Mouse (Mus musculus) ES-E14 (cell line): ENCODE results near the gene Lpp. TPM values are rescaled to one million over a fixed set of nuclear protein-coding genes. Genes with fewer than 3 reads are reported as not detected.

ENCODE experiments used
- DNase-seq: peaks from one replicate; pipeline ENCODE4 v3.0.0-alpha.2; 2013; ENCODE audit warnings: low read depth, low spot score
- H3K27ac ChIP-seq: 2 replicates; pipeline ENCODE4 v1.5.1; 2012; ENCODE audit warnings: low read depth, mild to moderate bottlenecking, low read length, moderate library complexity, mixed read lengths; ENCODE audit not compliant: poor library complexity, insufficient read depth, severe bottlenecking
- H3K36me3 ChIP-seq: 2 replicates; pipeline ENCODE4 v1.6.1; 2012; ENCODE audit warnings: mild to moderate bottlenecking, low read length, moderate library complexity, mixed read lengths; ENCODE audit not compliant: control insufficient read depth, poor library complexity, insufficient read depth, severe bottlenecking
- H3K4me1 ChIP-seq, 2 experiments: fragments of 150-350 bp in 1 of 2; sonication (generic) in 1 of 2; 2 replicates each; pipeline ENCODE4 v1.6.1; 2012; ENCODE audit warnings: low read length in 2 of 2, mild to moderate bottlenecking in 1 of 2, mixed read lengths in 1 of 2; ENCODE audit not compliant: control insufficient read depth in 2 of 2, insufficient read depth in 2 of 2, poor library complexity in 1 of 2
- H3K4me3 ChIP-seq, 2 experiments: fragments of 150-350 bp in 1 of 2; sonication (generic) in 1 of 2; 2 replicates each; pipeline ENCODE4 v1.5.1; 2012; ENCODE audit warnings: low read length in 2 of 2, low read depth in 1 of 2, mild to moderate bottlenecking in 1 of 2, mixed read lengths in 1 of 2; ENCODE audit not compliant: insufficient read depth in 1 of 2, poor library complexity in 1 of 2, severe bottlenecking in 1 of 2
- H3K9ac ChIP-seq: 2 replicates; pipeline ENCODE4 v1.6.1; 2012; ENCODE audit warnings: low read depth, mild to moderate bottlenecking, low read length, mixed read lengths; ENCODE audit not compliant: poor library complexity, insufficient read depth, severe bottlenecking
- H3K9me3 ChIP-seq: fragments of 150-350 bp; sonication (generic); 2 replicates; pipeline ENCODE4 v1.6.1; 2012; ENCODE audit warnings: low read depth, mild to moderate bottlenecking, low read length; ENCODE audit not compliant: control insufficient read depth, insufficient read depth
- CHD2 ChIP-seq: IDR thresholded peaks from 2 replicates; pipeline ENCODE4 v1.6.1; 2014; ENCODE audit warnings: mild to moderate bottlenecking, low read depth, low read length, inconsistent platforms
- HCFC1 ChIP-seq: IDR thresholded peaks from 2 replicates; pipeline ENCODE4 v1.6.1; 2012; ENCODE audit warnings: low read length, inconsistent platforms, borderline replicate concordance; ENCODE audit not compliant: insufficient read depth
- MAFK ChIP-seq: IDR thresholded peaks from 2 replicates; pipeline ENCODE4 v1.6.1; 2014; ENCODE audit warnings: mild to moderate bottlenecking, low read depth, low read length, inconsistent platforms; ENCODE audit not compliant: insufficient read depth
- ZC3H11A ChIP-seq: IDR thresholded peaks from 2 replicates; pipeline ENCODE4 v1.6.1; 2012; ENCODE audit warnings: low read depth, mild to moderate bottlenecking, inconsistent platforms, low read length, borderline replicate concordance
- ZNF384 ChIP-seq: IDR thresholded peaks from 2 replicates; pipeline ENCODE4 v1.6.1; 2012; ENCODE audit warnings: low read depth, low read length, inconsistent platforms
- in situ Hi-C, 2 experiments: fragments of 600-800 bp; cut with MboI; formaldehyde crosslinking; loops; one replicate each; pipeline ENCODE4 v1.15.1; 2025; ENCODE audit warnings: low sequenced_read_pairs in 2 of 2, inconsistent platforms in 1 of 2; ENCODE audit not compliant: unreplicated experiment in 2 of 2
- total RNA-seq: library from RNA; depleted of rRNA; stranded (reverse); fragments of 300-350 nt; gene quantifications from 2 replicates; pipeline ENCODE4 v1.2.3, GENCODE M21; 2012

Gene Lpp
- total RNA-seq, 1 experiment: 31.4 TPM

DNA sequence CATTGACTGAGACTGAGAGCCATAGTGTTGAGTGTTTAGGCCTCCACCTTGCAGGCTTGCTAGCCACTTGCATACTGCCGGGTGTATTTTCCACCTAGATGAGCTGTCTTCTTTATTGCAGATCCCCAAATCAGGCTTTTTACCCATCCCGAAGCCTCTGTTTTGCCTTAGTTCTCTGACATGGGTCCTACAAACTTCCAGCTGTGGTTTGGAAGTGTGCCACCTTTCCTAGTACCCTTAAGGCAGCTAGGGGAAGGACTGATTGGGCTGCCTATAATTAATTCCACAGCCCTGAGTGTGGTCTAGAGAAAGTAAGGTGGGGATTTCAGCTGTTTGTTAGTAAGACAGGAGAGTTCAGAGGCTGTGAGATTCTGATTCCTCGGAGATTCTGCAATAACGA is 399.5 kb downstream of the Lpp start:
- Histone ChIP-seq H3K4me3 (no peak overlapping the region), H3K36me3 (no peaks in the 10 kb centered on the region), H3K4me1 (no peaks in the 10 kb centered on the region), H3K9ac (no peak overlapping the region), H3K27ac (no peak overlapping the region), H3K9me3 (no peaks in the 10 kb centered on the region)
- TF ChIP-seq HCFC1 (no peak), MAFK (no peak), ZC3H11A (no peak), CHD2 (no peak), ZNF384 (no peak)
- DNase-seq: no peak
- in situ Hi-C loops: no loop called here

DNA sequence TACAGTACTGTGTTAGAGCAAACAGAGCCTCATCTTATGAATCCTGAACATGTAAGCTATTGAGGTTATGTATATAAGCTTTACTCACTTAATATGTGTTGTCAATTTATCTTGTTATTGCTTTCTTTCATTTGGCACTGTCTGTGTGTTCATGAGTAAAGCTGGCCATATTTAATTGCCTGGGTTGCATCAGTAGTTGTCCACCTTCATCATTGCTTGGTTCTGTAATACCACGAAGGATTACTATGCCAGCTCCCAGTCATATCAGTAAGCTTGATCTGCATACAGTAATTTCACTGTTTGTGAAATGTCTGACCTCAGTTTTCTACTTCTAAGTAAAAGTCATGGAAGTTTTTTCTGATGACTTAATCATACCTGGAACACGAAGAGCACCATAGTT is 401.4 kb downstream of the Lpp start:
- TF ChIP-seq CHD2: no peak
- no peak for TF ChIP-seq ZC3H11A
- TF ChIP-seq ZNF384: no peak
- TF ChIP-seq HCFC1: no peak
- TF ChIP-seq MAFK: no peak
- Histone ChIP-seq H3K36me3 (no peaks in the 10 kb centered on the region), H3K9ac (no peak overlapping the region), H3K27ac (no peak overlapping the region), H3K9me3 (no peaks in the 10 kb centered on the region), H3K4me1 (no peaks in the 10 kb centered on the region), H3K4me3 (no peak overlapping the region)
- in situ Hi-C loops: no loop called here
- DNase-seq: no peak

DNA sequence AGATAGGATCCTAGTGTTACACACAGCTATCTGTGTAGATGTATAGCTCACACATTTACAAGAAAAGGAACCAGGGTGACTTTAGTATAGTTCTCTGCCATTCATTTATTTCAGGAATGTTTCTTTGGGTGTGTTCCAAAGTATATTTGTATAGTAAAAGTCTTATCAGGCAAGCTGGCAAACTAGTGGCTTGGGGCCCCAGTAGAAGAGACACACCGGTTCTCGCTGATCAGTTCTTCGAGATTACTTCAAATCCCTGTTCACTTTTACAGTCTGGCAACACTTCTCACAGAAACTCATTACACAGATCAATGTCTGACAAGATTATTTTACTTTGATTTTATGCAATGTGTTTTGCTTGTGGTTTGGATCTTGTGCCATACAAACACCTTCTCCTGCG is 408.0 kb downstream of the Lpp start:
- in situ Hi-C loops: no loop called here
- no peak for DNase-seq
- Histone ChIP-seq H3K27ac (no peak overlapping the region), H3K36me3 (no peaks in the 10 kb centered on the region), H3K9me3 (no peaks in the 10 kb centered on the region), H3K4me1 (no peaks in the 10 kb centered on the region), H3K9ac (no peak overlapping the region), H3K4me3 (no peak overlapping the region)
- TF ChIP-seq CHD2 (no peak), MAFK (no peak), HCFC1 (no peak), ZC3H11A (no peak), ZNF384 (no peak)

- in situ Hi-C loops: no loop called here
- Histone ChIP-seq H3K9ac (no peak overlapping the region), H3K9me3 (no peaks in the 10 kb centered on the region), H3K36me3 (no peaks in the 10 kb centered on the region), H3K4me1 (no peaks in the 10 kb centered on the region), H3K4me3 (no peak overlapping the region), H3K27ac (no peak overlapping the region)
- TF ChIP-seq ZNF384: no peak
- no peak for TF ChIP-seq CHD2
- TF ChIP-seq ZC3H11A: no peak
- no peak for TF ChIP-seq MAFK
- no peak for TF ChIP-seq HCFC1
- DNase-seq: no peak
Measured at GRCm38 (mm10) chr16:24801780-24802179, 408.5 kb downstream of the Lpp start.

- no peaks in the 10 kb centered on the region for H3K9me3 ChIP-seq
- H3K27ac ChIP-seq: no peak overlapping the region
- no peak for DNase-seq
- no peaks in the 10 kb centered on the region for H3K36me3 ChIP-seq
- H3K4me1 ChIP-seq: no peaks in the 10 kb centered on the region
- no peak overlapping the region for H3K4me3 ChIP-seq
- no peak overlapping the region for H3K9ac ChIP-seq
- TF ChIP-seq ZC3H11A (no peak), HCFC1 (no peak), ZNF384 (no peak), CHD2 (no peak), MAFK (no peak)
- in situ Hi-C loops: no loop called here
Measured at GRCm38 (mm10) chr16:24806093-24806492, 412.8 kb downstream of the Lpp start.
